Mouse (Mus musculus): Measurements from ENCODE around the gene Znhit1.

- no peak for TF ChIP-seq CTCF (IDR thresholded peaks at IDR 0.05; ENCODE audit: low read depth)
- no peak for TF ChIP-seq EP300 (optimal IDR thresholded peaks at IDR 0.05)
Measured at GRCm38 (mm10) chr5:136953440-136953951, 34.3 kb downstream of the Znhit1 start.
